Mouse (Mus musculus): ENCODE data around the gene Gm12169.
"Not testable (repeated sequence)": the region's sequence is repeated elsewhere in the genome, so short reads cannot be mapped to it uniquely, and the experiment has no call there.

Gm12169 gene

DNA sequence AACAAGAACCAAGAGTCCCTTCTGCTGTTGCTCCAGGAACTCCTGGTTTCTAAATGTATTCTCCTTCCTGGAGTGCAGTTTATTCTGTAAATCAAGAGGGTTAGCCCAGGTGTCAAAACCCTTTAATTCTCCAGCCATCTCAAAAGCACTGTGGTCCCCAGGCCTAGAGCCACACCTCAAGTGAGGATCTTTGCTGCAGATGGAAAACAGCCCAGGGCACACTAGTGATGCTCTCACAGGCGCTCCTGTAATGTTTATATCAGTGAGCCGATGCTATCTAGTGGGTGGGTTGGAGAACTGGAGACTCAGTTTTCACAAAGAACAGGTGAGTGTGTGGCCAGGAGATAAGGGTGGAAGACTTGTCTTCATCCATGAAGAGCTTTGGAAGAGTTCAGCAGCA, at the start of gene Gm12169:
TSS of gene Gm12169 (plus strand) at position 301 of the 400 bp plus-strand sequence.
- no peaks in the 10 kb centered on the region for H3K36me3 ChIP-seq (ENCODE audit: control insufficient read depth, insufficient read depth, low read length, poor library complexity, severe bottlenecking)
- no peaks in the 10 kb centered on the region for H3K27me3 ChIP-seq (ENCODE audit: control insufficient read depth, insufficient read depth, low read length, poor library complexity, severe bottlenecking)
- DNase-seq (ENCODE audit: low read depth, low spot score) = no peak

DNA sequence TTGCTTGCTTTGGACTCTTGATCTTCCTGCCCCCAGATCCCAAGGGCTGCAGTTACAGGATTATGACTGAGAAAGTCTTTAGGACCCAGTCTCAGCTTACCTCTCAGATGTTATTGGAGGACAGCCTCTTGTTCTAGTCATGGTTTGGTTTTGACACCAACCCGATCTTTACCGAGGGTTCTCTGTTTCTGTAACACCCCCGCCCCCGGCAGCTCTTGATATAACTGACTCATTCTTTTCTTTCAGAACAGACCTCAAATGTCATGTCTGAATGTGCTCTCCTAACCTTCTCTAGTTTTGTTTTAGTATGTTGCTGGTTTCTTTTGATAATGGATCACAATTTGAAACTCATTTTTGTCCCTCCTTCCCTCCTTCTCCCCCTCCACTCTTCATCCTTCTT, 49.8 kb upstream of the Gm12169 start:
- Histone ChIP-seq H3K27me3 (ENCODE audit: control insufficient read depth, insufficient read depth, low read length, poor library complexity, severe bottlenecking) (no peaks in the 10 kb centered on the region), H3K36me3 (ENCODE audit: control insufficient read depth, insufficient read depth, low read length, poor library complexity, severe bottlenecking) (no peaks in the 10 kb centered on the region)
- no peak for DNase-seq (ENCODE audit: low read depth, low spot score)

DNA sequence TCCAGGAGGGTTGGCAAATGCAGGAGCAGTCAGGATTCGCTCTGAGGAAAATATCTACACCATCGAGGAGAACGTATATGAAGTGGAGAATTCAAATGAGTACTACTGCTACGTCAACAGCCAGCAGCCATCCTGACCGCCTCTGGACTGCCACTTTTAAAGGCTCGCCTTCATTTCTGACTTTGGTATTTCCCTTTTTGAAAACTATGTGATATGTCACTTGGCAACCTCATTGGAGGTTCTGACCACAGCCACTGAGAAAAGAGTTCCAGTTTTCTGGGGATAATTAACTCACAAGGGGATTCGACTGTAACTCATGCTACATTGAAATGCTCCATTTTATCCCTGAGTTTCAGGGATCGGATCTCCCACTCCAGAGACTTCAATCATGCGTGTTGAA, 44.7 kb upstream of the Gm12169 start:
- no peak for DNase-seq (ENCODE audit: low read depth, low spot score)
- H3K27me3 ChIP-seq (ENCODE audit: control insufficient read depth, insufficient read depth, low read length, poor library complexity, severe bottlenecking) = no peaks in the 10 kb centered on the region
- H3K36me3 ChIP-seq (ENCODE audit: control insufficient read depth, insufficient read depth, low read length, poor library complexity, severe bottlenecking) = no peaks in the 10 kb centered on the region

DNA sequence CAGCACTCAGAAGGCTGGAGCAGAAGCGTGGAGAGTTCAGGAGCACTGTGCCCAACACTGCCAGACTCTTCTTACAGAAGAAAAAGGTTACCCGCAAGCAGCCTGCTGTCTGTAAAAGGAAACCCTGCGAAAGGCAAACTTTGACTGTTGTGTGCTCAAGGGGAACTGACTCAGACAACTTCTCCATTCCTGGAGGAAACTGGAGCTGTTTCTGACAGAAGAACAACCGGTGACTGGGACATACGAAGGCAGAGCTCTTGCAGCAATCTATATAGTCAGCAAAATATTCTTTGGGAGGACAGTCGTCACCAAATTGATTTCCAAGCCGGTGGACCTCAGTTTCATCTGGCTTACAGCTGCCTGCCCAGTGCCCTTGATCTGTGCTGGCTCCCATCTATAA, 43.5 kb upstream of the Gm12169 start:
- DNase-seq (ENCODE audit: low read depth, low spot score) = peak; percentile 31

DNA sequence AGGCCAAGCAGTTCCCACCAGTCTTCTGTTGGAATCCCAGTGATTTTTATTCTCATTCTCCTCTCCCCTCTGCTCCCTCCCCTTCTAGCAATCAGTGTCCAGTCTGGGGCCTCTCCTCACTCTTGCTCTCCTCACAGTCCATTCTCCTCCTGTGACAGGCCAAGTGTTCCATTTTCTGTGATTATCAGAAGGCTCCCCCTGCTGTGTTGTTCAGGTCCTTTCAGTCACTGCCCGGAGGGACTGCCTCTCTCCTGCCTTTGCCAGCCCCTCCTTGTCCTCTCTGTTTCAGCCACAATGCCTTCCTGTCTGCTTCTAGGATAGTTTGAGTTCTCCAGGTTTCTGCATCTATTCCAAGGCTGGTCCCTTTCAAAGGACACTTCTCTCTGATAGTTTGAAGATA, 35.8 kb upstream of the Gm12169 start:
- Histone ChIP-seq H3K36me3 (ENCODE audit: control insufficient read depth, insufficient read depth, low read length, poor library complexity, severe bottlenecking) (no peaks in the 10 kb centered on the region), H3K27me3 (ENCODE audit: control insufficient read depth, insufficient read depth, low read length, poor library complexity, severe bottlenecking) (no peaks in the 10 kb centered on the region)
- peak; percentile 8 for DNase-seq (ENCODE audit: low read depth, low spot score)

More for the DNA sequence above, 43.5 kb upstream of the Gm12169 start:
- Histone ChIP-seq H3K27me3 (ENCODE audit: control insufficient read depth, insufficient read depth, low read length, poor library complexity, severe bottlenecking) (no peaks in the 10 kb centered on the region), H3K36me3 (ENCODE audit: control insufficient read depth, insufficient read depth, low read length, poor library complexity, severe bottlenecking) (no peaks in the 10 kb centered on the region)

DNA sequence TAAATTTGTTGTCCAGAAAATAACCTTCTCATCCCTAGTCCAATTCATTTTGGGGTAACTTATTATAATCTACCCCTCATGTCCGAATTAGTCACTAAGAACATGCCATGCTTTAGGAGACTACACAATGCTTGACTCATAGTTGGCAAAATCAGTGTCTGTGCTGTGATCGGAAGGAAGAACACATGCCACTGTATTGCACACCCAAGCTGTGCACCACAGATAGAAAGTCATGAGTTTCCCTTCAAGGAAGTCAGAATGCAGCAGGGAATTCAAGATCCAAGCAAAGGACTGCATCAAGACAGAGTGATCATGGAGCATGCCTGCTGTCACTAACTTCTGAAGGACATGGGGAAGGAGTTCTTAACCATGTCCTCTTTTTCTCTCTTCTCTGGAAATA, 35.4 kb upstream of the Gm12169 start:
- Histone ChIP-seq H3K27me3 (ENCODE audit: control insufficient read depth, insufficient read depth, low read length, poor library complexity, severe bottlenecking) (no peaks in the 10 kb centered on the region), H3K36me3 (ENCODE audit: control insufficient read depth, insufficient read depth, low read length, poor library complexity, severe bottlenecking) (no peaks in the 10 kb centered on the region)
- no peak for DNase-seq (ENCODE audit: low read depth, low spot score)

DNA sequence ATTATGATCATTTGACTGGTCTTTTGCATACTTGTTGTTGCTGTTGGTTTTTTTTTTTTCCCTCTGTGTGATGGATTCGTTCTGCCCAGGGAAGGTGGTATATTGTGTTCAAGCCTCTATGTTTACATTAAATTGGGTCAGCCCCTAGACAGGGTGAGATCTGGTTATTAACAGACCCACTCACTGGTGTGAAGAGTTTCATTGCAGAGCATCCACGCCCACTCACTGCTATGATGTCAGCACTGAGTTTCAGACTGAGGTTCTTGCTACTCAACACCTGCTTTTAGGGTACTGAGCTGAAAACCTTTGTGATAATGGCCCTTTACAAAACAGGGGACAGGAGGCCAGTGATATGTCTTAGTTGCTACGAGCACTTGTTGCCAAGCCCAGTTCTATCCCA, 16.9 kb upstream of the Gm12169 start:
- peak; percentile 5 for DNase-seq (ENCODE audit: low read depth, low spot score)
- Histone ChIP-seq H3K36me3 (ENCODE audit: control insufficient read depth, insufficient read depth, low read length, poor library complexity, severe bottlenecking) (no peaks in the 10 kb centered on the region), H3K27me3 (ENCODE audit: control insufficient read depth, insufficient read depth, low read length, poor library complexity, severe bottlenecking) (no peaks in the 10 kb centered on the region; the same call in 1 of the 2 replicates)

DNA sequence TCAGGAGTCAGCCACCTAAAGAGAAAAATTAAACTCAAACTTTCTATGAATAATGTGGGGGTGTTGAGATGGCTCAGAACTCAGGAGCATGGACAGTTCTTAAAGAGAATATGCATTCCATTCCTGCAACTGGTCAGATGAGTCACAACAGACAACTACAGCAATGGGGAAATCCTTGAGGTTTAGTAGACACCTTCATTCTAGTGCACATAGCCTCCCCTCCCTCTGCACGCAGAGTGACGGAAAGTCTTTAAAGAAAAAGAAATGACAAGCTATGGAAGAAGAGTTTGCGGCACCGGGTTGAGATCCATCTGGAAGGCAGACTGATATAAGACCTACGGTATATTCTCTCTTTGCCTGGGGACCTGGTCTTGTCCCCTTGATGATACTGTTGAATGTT, 14.1 kb upstream of the Gm12169 start:
- no peaks in the 10 kb centered on the region for H3K36me3 ChIP-seq (ENCODE audit: control insufficient read depth, insufficient read depth, low read length, poor library complexity, severe bottlenecking)
- DNase-seq (ENCODE audit: low read depth, low spot score) = no peak
- no peaks in the 10 kb centered on the region; the same call in 1 of the 2 replicates for H3K27me3 ChIP-seq (ENCODE audit: control insufficient read depth, insufficient read depth, low read length, poor library complexity, severe bottlenecking)

DNA sequence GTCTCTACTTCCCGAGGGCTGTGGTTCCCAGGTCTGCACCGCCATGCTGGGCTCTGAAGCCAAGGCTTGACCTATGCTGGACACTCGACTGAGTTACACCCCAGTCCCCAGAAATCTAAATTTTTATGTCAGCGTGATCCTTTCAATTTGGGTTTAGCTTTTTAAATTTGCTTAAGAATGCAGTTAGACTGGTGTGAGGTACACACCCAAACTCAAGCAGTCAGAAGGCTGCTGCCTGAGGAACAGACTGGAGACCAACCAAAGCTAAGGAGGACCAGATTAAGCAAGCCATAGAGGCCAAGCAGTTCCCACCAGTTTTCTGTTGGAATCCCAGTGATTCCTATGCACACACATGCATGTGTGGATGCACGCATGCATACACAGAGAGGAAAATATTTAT, 2.7 kb upstream of the Gm12169 start:
- not testable (repeated sequence) for H3K27me3 ChIP-seq (ENCODE audit: control insufficient read depth, insufficient read depth, low read length, poor library complexity, severe bottlenecking); H3K36me3 ChIP-seq (ENCODE audit: control insufficient read depth, insufficient read depth, low read length, poor library complexity, severe bottlenecking); DNase-seq (ENCODE audit: low read depth, low spot score)

DNA sequence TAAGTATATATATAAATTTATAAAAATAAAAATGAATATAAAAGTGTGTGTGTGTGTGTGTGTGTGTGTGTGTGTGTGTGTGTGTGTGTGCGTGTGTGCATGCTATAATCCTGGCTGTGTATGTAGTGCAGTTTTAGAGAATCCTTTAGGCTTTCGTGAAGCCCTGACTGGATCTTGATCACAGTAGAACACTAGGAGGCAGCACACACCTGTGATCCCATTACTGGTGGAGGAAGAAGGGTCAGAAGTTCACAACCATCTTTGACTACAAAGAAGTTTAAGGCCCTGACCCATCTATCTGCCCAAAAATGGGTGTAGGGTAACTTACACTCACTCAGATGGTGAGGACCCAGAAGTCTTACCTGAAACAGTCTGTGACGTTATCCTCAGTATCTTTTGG, 1.3 kb upstream of the Gm12169 start:
- Histone ChIP-seq H3K36me3 (ENCODE audit: control insufficient read depth, insufficient read depth, low read length, poor library complexity, severe bottlenecking) (no peaks in the 10 kb centered on the region), H3K27me3 (ENCODE audit: control insufficient read depth, insufficient read depth, low read length, poor library complexity, severe bottlenecking) (no peaks in the 10 kb centered on the region)
- DNase-seq (ENCODE audit: low read depth, low spot score) = peak; percentile 24

DNA sequence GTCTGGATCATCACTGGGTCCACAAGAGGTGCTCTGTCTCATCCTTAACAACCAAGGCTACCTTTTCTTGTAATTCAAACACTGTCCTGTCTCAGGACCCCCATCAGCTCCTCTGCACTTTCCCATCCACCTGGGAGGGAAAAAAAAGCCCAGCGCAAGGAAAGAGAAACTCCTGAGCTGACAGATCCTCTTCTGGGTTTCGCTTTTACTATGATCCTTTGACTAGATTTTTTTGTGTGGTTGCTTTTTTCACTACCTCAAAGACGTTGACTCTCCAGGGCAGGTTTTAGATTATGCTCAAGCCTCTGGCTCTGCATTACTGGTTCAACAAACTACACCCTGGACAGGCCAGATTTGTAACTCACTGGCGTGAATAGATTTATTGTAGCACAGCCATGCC, 6.1 kb downstream of the Gm12169 start:
- DNase-seq (ENCODE audit: low read depth, low spot score) = no peak
- no peaks in the 10 kb centered on the region for H3K27me3 ChIP-seq (ENCODE audit: control insufficient read depth, insufficient read depth, low read length, poor library complexity, severe bottlenecking)
- no peaks in the 10 kb centered on the region for H3K36me3 ChIP-seq (ENCODE audit: control insufficient read depth, insufficient read depth, low read length, poor library complexity, severe bottlenecking)

DNA sequence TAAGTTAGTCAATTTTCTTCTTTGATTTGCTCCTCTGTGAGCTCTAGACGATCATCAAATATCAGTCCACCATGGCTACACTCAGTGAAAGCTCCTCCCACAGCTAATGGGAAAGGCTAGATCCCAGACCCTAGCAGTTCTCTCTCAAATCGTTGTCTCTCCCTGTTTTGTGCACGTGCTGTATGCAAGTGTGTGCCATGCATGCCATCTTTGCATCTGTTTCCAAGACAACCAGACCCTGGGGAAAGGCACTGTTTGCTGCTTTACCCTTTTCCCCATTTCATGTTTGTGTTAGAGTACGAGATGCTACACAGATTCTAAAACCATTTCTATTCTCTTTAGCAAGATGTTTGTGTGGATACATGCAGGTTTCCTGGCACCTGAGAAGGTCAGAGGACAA, 13.0 kb downstream of the Gm12169 start:
- H3K36me3 ChIP-seq (ENCODE audit: control insufficient read depth, insufficient read depth, low read length, poor library complexity, severe bottlenecking) = no peaks in the 10 kb centered on the region
- DNase-seq (ENCODE audit: low read depth, low spot score) = no peak
- H3K27me3 ChIP-seq (ENCODE audit: control insufficient read depth, insufficient read depth, low read length, poor library complexity, severe bottlenecking) = no peaks in the 10 kb centered on the region

DNA sequence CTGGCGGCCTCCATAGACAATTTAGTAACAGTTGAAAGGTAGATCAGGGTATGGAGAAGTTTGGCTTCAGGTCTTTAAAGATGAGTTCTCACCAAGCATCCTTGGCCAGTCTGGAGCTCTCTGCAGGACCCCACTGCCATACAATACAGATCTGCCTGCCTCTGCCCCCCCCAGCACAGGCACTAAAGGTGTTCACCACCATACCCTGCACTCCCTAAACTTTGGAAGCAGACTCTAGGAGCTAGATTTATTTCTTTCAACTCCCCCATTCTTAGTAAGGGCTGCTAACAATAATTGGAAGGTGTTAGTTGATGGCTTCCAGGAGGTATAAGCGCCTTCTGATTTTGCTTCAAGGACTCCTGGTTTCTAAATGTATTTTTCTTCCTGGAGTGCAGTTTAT, 19.5 kb downstream of the Gm12169 start:
- no peak for DNase-seq (ENCODE audit: low read depth, low spot score)
- no peaks in the 10 kb centered on the region for H3K36me3 ChIP-seq (ENCODE audit: control insufficient read depth, insufficient read depth, low read length, poor library complexity, severe bottlenecking)

DNA sequence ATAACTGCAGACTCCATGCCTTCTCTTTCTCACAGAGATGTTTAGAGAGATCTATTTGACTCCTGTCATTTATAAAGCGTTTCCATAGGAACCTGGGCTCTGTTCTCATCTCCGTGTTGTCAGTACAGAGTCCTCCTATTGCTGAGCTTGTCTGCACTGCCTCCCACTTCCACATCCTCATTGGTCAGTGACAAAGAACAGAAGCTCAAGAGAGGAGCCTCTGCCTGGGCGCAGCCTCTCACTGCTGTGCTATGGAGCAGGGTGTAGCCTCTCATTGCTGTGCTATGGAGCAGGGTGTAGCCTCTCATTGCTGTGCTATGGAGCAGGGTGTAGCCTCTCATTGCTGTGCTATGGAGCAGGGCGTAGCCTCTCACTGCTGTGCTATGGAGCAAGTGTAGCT, 25.7 kb downstream of the Gm12169 start:
- Histone ChIP-seq H3K27me3 (ENCODE audit: control insufficient read depth, insufficient read depth, low read length, poor library complexity, severe bottlenecking) (no peaks in the 10 kb centered on the region), H3K36me3 (ENCODE audit: control insufficient read depth, insufficient read depth, low read length, poor library complexity, severe bottlenecking) (no peaks in the 10 kb centered on the region)
- DNase-seq (ENCODE audit: low read depth, low spot score) = no peak

More for the DNA sequence above, 19.5 kb downstream of the Gm12169 start:
- H3K27me3 ChIP-seq (ENCODE audit: control insufficient read depth, insufficient read depth, low read length, poor library complexity, severe bottlenecking) = no peaks in the 10 kb centered on the region

DNA sequence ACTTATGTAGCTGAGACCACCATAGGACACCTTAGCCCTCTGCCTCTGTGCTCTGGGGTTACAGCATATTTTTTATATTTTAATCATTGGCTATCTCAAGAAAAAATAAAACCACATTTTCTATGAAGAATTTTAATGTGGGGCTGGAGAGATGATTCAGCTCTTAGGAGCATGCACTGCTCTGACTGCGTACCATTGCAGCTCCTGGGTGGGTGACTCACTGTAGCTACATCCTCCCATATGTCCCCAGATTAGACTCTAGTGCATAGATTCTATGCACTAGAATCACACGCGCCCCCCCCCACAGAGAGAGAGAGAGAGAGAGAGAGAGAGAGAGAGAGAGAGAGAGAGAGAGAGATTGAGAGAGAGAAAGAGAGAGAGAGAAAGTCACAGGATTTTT, 28.7 kb downstream of the Gm12169 start:
- Histone ChIP-seq H3K36me3 (ENCODE audit: control insufficient read depth, insufficient read depth, low read length, poor library complexity, severe bottlenecking) (no peaks in the 10 kb centered on the region), H3K27me3 (ENCODE audit: control insufficient read depth, insufficient read depth, low read length, poor library complexity, severe bottlenecking) (no peaks in the 10 kb centered on the region)
- DNase-seq (ENCODE audit: low read depth, low spot score) = no peak

DNA sequence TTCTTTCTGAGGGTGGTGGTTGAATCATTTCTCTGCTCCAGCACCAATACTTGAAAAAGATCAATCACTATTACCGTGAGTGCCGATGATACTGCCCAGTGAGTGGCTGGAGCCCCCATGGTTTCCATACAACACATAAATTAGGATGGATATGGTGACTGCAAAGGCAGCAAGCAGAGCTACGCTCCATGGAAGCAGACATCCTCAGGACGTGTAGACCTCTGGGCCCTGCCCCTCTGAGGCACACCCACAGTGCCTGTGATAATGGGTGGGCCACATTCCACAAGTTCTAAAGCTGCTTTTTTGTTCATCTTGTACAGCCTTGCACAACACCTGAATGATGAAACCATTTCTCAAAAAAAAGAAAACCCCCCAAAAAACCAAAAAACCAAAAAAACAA, 37.1 kb downstream of the Gm12169 start:
- no peaks in the 10 kb centered on the region for H3K27me3 ChIP-seq (ENCODE audit: control insufficient read depth, insufficient read depth, low read length, poor library complexity, severe bottlenecking)
- no peaks in the 10 kb centered on the region for H3K36me3 ChIP-seq (ENCODE audit: control insufficient read depth, insufficient read depth, low read length, poor library complexity, severe bottlenecking)
- no peak for DNase-seq (ENCODE audit: low read depth, low spot score)
